Mouse (Mus musculus): ENCODE measurements around the gene Abi3bp. TPM values are rescaled to one million over a fixed set of nuclear protein-coding genes. Genes with fewer than 3 reads are reported as not detected.

The Abi3bp gene
- polyA plus RNA-seq, 1 experiment from 2014 or later: 0.37 TPM

DNA sequence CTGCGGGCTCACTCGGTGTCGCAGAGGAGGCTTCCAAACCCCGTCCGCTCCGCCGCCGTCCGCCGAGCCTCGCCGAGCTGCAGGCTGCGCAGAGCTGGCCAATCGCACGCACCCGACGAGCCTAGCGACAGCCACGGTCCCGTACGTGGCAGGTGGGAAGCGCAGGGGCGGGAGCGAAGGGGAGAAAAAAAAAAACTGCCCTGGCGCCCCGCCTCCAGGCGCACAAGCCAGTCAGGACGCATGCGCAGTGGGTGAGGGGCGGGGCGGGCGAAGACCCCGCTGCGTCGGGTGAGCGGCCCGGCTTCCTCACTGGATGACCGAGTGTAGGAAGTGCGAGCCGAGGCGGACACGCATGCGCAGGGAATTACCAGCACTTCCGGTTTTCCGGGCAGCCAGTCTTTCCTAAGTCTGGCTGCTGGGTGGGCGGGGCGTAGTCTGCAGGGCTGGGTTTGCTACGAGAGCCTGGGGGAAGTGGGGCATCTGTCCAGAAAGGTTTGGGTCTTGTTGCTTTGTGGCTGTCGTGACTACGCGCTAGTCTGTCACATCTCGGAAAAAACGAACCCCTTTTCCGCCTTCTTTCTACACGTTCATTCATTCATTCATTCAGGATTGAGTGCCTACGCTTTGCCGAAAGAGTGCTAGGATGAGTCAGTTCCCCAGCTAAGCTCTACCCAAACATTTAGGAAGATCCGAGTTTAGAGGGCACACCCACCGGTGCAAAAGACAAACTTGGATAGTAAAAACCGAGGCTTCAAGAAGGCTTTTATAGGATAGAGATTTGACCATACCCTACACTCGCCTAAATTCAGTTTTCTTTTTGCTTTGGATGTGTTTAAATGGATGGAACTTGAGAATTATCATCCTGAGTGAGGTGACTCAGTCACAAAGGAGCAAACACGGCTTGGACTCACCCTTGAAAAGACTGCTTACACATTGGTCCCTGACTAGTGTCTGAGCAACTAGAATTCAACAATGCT, 239.8 kb downstream of the Abi3bp start, which contains the start of gene Tfg:
Tfg (minus strand) TSS at position 227 of the 977 bp plus-strand sequence.
- under 1% methylated on average over 62 of the region's 62 CpGs for WGBS
- peak within 1 kb of the TSS; percentile 87 for H3K4me3 ChIP-seq
- H3K4me1 ChIP-seq (replicated peaks): peaks cover 19% of the 10 kb centered on the region
- H3K27me3 ChIP-seq (ENCODE audit: insufficient read depth, poor library complexity, severe bottlenecking): no peaks in the 10 kb centered on the region
- peak; percentile 100 for DNase-seq (ENCODE audit: low spot score)
- H3K27ac ChIP-seq: peak within 1 kb of the TSS; percentile 98
- H3K36me3 ChIP-seq: peaks cover 5% of the 10 kb centered on the region
- no peaks in the 10 kb centered on the region for H3K9me3 ChIP-seq

GRCm38 (mm10) chr16:56719031-56719430, 241.4 kb downstream of the Abi3bp start:
- Histone ChIP-seq H3K9me3 (no peaks in the 10 kb centered on the region), H3K36me3 (no peaks in the 10 kb centered on the region), H3K27me3 (ENCODE audit: insufficient read depth, poor library complexity, severe bottlenecking) (no peaks in the 10 kb centered on the region), H3K4me1 (replicated peaks) (peaks cover 19% of the 10 kb centered on the region), H3K4me3 (no peak overlapping the region), H3K27ac (no peak overlapping the region)
- DNase-seq (ENCODE audit: low spot score): no peak

- Histone ChIP-seq H3K9me3 (no peaks in the 10 kb centered on the region), H3K4me1 (replicated peaks) (0 out of 2 replicates have a peak, but pooled peaks cover 5% of the 10 kb centered on the region), H3K36me3 (no peaks in the 10 kb centered on the region), H3K4me3 (no peak overlapping the region), H3K27me3 (ENCODE audit: insufficient read depth, poor library complexity, severe bottlenecking) (no peaks in the 10 kb centered on the region), H3K27ac (no peak overlapping the region)
- WGBS: 75% methylated on average over 4 of the region's 4 CpGs
- no peak for DNase-seq (ENCODE audit: low spot score)
These were observed 244.7 kb downstream of the Abi3bp start for GRCm38 (mm10) chr16:56722357-56722756.

DNA sequence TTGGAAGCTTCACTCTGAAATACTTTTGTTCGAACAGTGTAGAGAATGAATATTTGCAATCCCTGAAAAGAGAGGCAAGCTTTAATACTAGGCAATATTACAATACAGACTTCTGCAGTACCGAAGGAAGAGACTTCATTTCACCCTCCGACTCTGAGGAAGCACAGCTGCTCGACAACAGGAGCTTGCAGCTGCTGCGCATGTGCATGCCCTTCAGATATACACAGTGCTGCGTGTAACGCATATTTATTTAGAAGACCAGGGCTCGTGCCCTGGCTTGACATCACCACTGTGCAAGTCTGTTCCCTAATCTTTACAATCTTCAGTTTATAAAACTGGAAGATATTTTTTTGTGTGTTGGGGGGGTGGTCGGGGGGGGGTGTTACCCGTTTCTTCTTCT, 247.2 kb downstream of the Abi3bp start:
- DNase-seq (ENCODE audit: low spot score): no peak
- Histone ChIP-seq H3K4me3 (no peak overlapping the region), H3K4me1 (replicated peaks) (no peaks in the 10 kb centered on the region), H3K27me3 (ENCODE audit: insufficient read depth, poor library complexity, severe bottlenecking) (no peaks in the 10 kb centered on the region), H3K36me3 (no peaks in the 10 kb centered on the region), H3K9me3 (no peaks in the 10 kb centered on the region), H3K27ac (no peak overlapping the region)
- 89% methylated on average over 10 of the region's 10 CpGs for WGBS

DNA sequence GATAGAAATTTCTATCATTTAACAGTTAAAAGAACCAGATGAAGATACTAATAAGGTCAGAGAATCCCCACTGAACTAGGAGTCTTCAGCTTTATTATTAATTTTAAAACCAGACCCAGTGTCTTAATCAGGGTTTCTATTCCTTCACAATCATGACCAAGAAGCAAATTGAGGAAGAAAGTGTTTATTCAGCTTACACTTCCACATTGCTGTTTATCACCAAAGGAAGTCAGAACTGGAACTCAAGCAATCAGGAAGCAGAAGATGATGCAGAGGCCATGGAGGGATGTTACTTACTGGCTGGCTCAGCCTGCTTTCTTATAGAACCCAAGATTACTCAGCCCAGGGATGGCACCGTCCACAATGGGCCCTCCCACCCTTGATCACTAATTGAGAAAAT, 251.4 kb downstream of the Abi3bp start:
- WGBS: 28% methylated on average over 1 of the region's 1 CpGs
- Histone ChIP-seq H3K4me1 (replicated peaks) (no peaks in the 10 kb centered on the region), H3K27me3 (ENCODE audit: insufficient read depth, poor library complexity, severe bottlenecking) (no peaks in the 10 kb centered on the region)

More for the DNA sequence above, 251.4 kb downstream of the Abi3bp start:
- Histone ChIP-seq H3K36me3 (no peaks in the 10 kb centered on the region), H3K4me3 (no peak overlapping the region), H3K9me3 (no peaks in the 10 kb centered on the region), H3K27ac (no peak overlapping the region)
- DNase-seq (ENCODE audit: low spot score): no peak

Other genes starting within 250 kb of the Abi3bp start
- gene Tfg, start 239.6 kb downstream of the Abi3bp start, polyA plus RNA-seq (2016; fragmentation: Nextera tagmentation; extraction: Ambion mirVana): 180 and 183 TPM in 2 replicates

Measured in hindbrain, embryonic 10.5 days (tissue).